Mouse (Mus musculus): Measurements from ENCODE around the gene Gdpd1. TPM values are rescaled to one million over a fixed set of nuclear protein-coding genes. Genes with fewer than 3 reads are reported as not detected.

Gene Gdpd1
- polyA plus RNA-seq (2015; fragmentation: Nextera tagmentation; extraction: Ambion mirVana), result 25.8 and 26.8 TPM in 2 replicates

DNA sequence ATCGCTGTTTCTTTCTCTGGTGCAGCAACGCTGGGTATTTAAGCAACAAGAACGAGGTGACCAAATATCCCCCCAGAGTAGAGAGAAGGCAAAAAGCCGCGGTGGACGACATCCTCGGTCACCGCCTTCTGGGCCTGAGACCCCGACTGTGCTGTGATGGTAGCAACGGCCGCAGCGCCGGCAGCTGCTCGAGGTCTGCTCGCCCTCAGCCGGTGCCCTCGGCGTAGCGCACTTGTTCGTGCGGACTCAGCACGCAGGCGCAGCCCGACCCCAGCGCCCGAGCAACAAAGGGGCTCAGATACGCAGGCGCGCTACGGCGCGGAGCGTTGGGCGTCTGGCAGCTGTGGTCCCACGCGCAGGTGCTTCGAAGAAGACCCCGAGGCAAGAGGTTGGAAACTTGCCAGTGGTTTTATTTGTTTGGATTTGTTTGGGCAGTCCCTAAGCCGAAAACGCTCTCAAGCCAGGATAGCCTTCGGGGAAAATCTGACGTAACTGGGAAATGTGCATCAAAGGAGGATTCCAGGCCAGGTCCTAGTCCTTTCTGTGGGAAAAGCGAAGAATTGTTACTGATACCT, at the start of gene Gdpd1:
Gene Gdpd1 (minus strand): TSS at position 197 of the 575 bp plus-strand sequence.
- WGBS, result 1% methylated on average over 43 of the region's 43 CpGs
- H3K36me3 ChIP-seq, result peaks cover 17% of the 10 kb centered on the region
- peak within 1 kb of the TSS; percentile 75 for H3K4me3 ChIP-seq
- peaks cover 11% of the 10 kb centered on the region for H3K4me1 ChIP-seq (replicated peaks)
- no peaks in the 10 kb centered on the region for H3K9me3 ChIP-seq (replicated peaks)
- no peaks in the 10 kb centered on the region for H3K27me3 ChIP-seq
- H3K9ac ChIP-seq, result peak within 1 kb of the TSS; percentile 79
- peak within 1 kb of the TSS; percentile 97 for H3K4me2 ChIP-seq
- peak; percentile 98 for ATAC-seq (replicated peaks; ENCODE audit: insufficient number of reproducible peaks, insufficient read depth, low FRiP score, low read depth)
- H3K27ac ChIP-seq, result peak within 1 kb of the TSS; percentile 85

DNA sequence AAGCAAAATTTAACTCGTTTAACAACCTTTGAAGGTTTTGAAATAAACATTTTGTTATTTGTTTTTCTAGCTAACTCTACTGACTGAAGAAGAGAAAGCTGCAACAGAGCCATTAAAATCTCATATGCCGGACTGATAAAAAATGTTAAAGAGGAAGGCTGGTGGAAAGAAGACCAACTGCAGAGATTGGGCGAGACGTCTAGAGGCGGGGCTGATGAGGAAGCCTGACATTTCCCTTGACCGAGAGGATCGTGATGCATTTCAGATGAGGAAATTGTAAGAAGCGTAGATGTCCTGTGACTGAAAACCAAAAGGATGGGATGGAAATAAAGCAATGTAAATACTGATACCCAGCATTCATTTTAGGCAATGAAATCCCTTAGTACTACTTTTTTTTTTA, 48.0 kb upstream of the Gdpd1 start:
- no peak overlapping the region for H3K4me3 ChIP-seq
- H3K36me3 ChIP-seq, result peaks cover 63% of the 10 kb centered on the region
- no peak overlapping the region for H3K4me2 ChIP-seq
- H3K27me3 ChIP-seq, result no peaks in the 10 kb centered on the region
- no peak overlapping the region for H3K27ac ChIP-seq
- H3K9me3 ChIP-seq (replicated peaks), result no peaks in the 10 kb centered on the region
- 75% methylated on average over 8 of the region's 8 CpGs for WGBS
- no peak overlapping the region for H3K9ac ChIP-seq
- ATAC-seq (replicated peaks; ENCODE audit: insufficient number of reproducible peaks, insufficient read depth, low FRiP score, low read depth), result no peak
- H3K4me1 ChIP-seq (replicated peaks), result peaks cover 3% of the 10 kb centered on the region; the same call in 1 of the 2 replicates

DNA sequence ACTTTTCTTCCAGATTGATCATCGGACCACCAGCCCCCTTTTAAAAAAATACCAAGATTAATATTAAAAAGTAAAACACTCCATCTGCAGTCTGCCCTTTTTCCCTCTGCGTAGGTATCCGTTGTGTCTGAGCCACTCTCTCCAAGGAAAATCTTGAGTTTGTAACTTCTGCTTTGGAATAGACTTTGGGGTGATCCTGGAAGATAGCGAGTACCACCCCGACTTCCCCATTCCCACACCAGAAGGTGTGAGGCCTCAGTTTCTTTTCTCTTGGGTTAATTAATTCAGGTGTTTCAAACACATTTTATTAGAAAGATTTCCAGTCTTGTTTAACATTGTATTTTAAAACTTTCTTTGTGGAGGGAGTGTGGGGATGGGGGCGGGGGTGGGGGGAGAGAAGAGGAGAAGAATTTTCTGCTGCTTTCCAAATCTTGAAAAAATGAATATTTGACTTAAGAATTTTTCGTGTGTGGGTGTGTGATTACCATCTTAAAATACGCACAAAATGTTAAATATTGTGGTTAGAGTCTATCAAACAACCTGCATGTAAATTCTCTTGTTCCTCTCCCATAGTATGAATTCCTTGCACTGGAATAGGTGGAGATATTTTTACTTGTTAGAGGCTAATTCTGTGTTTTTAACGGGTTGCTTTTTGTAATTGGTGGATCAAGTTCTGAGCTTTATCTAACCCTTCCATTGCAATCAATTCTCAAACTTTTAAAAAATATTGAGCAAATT, 36.5 kb upstream of the Gdpd1 start:
- no peak for ATAC-seq (replicated peaks; ENCODE audit: insufficient number of reproducible peaks, insufficient read depth, low FRiP score, low read depth)
- 7% methylated on average over 9 of the region's 9 CpGs for WGBS
- Histone ChIP-seq H3K9ac (peak overlapping the region; percentile 87), H3K9me3 (replicated peaks) (no peaks in the 10 kb centered on the region), H3K4me3 (peak overlapping the region; percentile 90), H3K4me2 (peak overlapping the region; percentile 72), H3K36me3 (peaks cover 19% of the 10 kb centered on the region), H3K27ac (peak overlapping the region; percentile 97), H3K4me1 (replicated peaks) (peaks cover 24% of the 10 kb centered on the region), H3K27me3 (no peaks in the 10 kb centered on the region)

DNA sequence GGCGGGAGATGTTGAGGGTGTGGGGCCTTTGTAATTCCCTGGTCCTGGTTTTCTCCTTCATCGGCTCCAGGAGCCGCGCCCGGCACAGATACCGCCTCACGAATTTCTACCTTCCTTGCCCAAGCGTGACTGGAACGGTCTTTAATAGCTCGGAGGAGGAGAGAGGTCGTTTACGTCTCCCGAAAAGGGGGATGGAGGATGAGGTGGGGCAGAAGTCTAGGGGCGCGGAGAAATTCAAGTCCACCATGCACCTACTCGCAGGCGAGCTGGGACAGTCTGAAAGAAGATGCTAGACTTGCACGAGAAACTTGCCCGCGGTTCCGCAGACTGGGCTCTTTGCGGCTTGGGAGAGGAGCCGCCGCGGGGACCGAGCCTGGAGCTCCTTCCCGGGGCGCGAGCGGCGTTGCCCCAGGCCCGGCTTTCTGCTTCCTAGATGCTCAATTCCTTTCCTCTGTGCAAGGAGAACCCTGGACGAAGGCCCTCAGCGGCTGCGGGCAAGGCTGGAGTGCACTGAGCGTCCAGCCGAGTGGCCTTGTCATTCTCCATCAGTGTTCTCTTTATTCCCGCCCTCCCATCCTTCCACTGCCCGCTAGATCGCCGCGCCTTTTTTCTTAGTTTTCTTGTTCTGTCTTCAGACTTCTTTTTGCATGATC, 35.8 kb upstream of the Gdpd1 start:
- Histone ChIP-seq H3K9ac (peak overlapping the region; percentile 87), H3K4me3 (peak overlapping the region; percentile 90), H3K4me1 (replicated peaks) (peaks cover 24% of the 10 kb centered on the region), H3K27ac (peak overlapping the region; percentile 97), H3K27me3 (no peaks in the 10 kb centered on the region), H3K9me3 (replicated peaks) (no peaks in the 10 kb centered on the region), H3K4me2 (peak overlapping the region; percentile 72), H3K36me3 (peaks cover 19% of the 10 kb centered on the region)
- no peak for ATAC-seq (replicated peaks; ENCODE audit: insufficient number of reproducible peaks, insufficient read depth, low FRiP score, low read depth)
- under 1% methylated on average over 42 of the region's 42 CpGs for WGBS

DNA sequence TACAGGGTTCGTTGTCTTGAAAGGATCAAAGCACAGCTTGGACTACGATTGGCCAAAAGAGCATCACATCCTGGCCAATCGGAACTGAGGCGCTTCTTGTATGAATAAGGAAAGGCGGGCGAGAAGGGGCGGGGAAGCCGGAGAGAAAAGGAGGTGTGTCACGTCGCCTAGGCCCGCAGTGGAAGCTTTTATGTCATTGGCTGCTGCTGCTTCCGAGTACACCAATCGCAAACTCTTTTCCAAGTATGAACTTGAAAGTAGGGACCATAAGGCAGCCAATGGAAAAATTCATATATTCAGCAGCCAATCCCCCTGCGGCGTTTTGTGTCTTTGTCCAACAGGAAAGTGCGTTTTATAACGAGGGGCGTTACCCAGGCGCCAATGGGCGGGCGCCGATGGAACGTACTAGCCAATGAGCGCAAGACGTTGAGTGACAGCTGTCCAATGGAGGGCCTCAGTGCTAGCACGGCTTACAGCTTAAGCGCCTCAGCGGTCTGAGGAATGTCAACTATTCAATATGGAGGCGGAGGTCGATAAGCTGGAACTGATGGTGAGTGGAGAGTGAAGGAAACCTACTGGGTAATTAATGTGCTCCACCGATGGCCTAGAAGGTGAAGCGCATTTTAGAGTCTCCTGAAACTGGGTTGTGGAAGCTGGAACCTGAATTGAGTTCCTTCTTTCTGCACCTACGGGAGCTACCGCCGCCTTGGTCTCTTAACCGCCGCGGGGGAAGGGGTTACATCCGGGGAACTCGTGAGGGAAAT, 35.1 kb upstream of the Gdpd1 start, which contains the start of gene Ska2:
Gene Ska2 (plus strand): TSS at position 480 of the 764 bp plus-strand sequence.
- WGBS, result under 1% methylated on average over 40 of the region's 40 CpGs
- H3K4me3 ChIP-seq, result peak within 1 kb of the TSS; percentile 90
- H3K4me2 ChIP-seq, result peak within 1 kb of the TSS; percentile 72
- peaks cover 25% of the 10 kb centered on the region for H3K36me3 ChIP-seq
- H3K27me3 ChIP-seq, result no peaks in the 10 kb centered on the region
- peak within 1 kb of the TSS; percentile 97 for H3K27ac ChIP-seq
- peak within 1 kb of the TSS; percentile 87 for H3K9ac ChIP-seq
- H3K4me1 ChIP-seq (replicated peaks), result peaks cover 24% of the 10 kb centered on the region
- no peaks in the 10 kb centered on the region for H3K9me3 ChIP-seq (replicated peaks)
- peak; percentile 99 for ATAC-seq (replicated peaks; ENCODE audit: insufficient number of reproducible peaks, insufficient read depth, low FRiP score, low read depth)

DNA sequence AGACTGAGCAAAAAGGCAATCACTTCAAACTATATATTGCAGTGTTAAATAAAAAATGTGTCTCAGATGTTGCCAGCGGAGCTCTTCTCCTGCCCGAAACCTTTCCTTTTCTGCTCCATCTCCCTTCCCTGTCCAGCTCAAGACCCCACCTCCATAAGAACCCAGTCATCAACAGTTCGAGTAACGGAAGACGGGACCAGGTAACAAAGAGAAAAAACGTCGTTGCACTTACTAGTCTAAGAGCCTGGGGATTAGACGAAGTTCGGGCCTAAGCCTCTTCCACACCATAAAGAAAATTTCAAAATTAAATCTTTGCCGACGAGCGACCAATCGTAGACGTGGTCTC, 34.5 kb upstream of the Gdpd1 start, which contains the start of gene Prr11:
Gene Prr11 (minus strand): TSS at position 300 of the 346 bp plus-strand sequence.
- no peaks in the 10 kb centered on the region for H3K27me3 ChIP-seq
- no peak for ATAC-seq (replicated peaks; ENCODE audit: insufficient number of reproducible peaks, insufficient read depth, low FRiP score, low read depth)
- WGBS, result under 1% methylated on average over 14 of the region's 14 CpGs
- H3K9ac ChIP-seq, result peak within 1 kb of the TSS; percentile 87
- peaks cover 30% of the 10 kb centered on the region for H3K36me3 ChIP-seq
- peaks cover 24% of the 10 kb centered on the region for H3K4me1 ChIP-seq (replicated peaks)
- H3K27ac ChIP-seq, result peak within 1 kb of the TSS; percentile 97
- peak within 1 kb of the TSS; percentile 90 for H3K4me3 ChIP-seq
- no peaks in the 10 kb centered on the region for H3K9me3 ChIP-seq (replicated peaks)
- H3K4me2 ChIP-seq, result peak within 1 kb of the TSS; percentile 72

DNA sequence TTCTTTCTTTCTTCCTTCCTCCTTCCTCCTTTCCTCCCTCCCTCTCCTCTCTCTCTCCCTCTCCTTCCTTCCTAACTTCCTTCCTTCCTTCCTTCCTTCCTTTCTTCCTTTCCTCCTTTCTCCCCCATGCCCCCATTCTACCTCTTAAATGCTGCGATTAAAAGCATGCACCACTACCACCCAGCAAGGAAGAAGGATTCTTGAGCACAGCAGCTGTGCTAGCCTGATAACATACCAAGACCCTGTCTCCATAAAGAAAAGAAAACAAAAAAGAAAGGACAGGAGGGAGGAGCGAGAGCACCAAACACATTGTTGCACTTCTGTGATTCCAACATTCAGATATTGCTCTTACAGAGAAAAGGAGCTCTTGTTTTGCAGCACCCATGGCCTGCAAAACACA, 13.3 kb upstream of the Gdpd1 start:
- no peak for ATAC-seq (replicated peaks; ENCODE audit: insufficient number of reproducible peaks, insufficient read depth, low FRiP score, low read depth)
- Histone ChIP-seq H3K9me3 (replicated peaks) (no peaks in the 10 kb centered on the region), H3K4me1 (replicated peaks) (peaks cover 24% of the 10 kb centered on the region), H3K27ac (peak overlapping the region; percentile 70), H3K36me3 (peaks cover 33% of the 10 kb centered on the region), H3K9ac (peak overlapping the region; percentile 91; the same call in 1 of the 2 replicates), H3K27me3 (no peaks in the 10 kb centered on the region), H3K4me3 (peak overlapping the region; percentile 86), H3K4me2 (peak overlapping the region; percentile 91)
- WGBS, result 48% methylated on average over 2 of the region's 2 CpGs

DNA sequence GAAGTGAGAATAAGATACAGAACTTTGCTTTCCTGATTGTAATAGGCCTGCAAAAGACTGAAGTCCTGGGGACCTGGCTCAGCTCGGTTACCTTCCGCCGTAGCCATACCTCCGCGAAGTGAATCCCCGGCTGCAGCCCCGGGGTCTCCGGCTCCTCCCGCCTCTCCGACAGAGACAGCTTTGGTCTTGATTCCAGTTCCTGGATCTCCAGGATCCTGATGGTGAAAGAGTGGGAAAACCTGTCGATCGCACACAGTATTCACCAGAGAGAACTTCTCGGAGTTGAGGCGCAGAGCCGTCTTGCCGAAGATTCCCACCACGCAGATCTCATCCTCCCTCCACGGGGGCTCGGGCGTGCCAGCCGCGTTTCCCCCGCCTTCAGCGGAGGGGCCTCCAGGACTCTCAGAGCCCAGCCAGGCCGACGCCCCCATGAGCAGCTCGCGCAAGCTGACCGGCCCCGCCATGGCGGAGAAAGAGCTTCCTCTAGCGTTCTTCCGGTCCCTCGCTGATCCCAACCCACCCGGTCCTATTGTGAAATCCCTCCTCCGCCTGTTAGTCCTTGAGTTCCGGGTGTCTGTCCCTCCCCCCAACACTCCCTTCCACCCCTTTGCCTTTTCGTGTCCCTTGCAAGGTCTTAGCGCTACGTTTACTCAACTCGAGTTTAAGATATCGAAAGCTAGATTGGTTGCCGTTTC, 12.6 kb upstream of the Gdpd1 start, which contains the start of gene Smg8:
Gene Smg8 (minus strand): TSS at position 485 of the 695 bp plus-strand sequence.
- peak within 1 kb of the TSS; percentile 91 for H3K4me2 ChIP-seq
- ATAC-seq (replicated peaks; ENCODE audit: insufficient number of reproducible peaks, insufficient read depth, low FRiP score, low read depth), result peak; percentile 82
- H3K27me3 ChIP-seq, result no peaks in the 10 kb centered on the region
- under 1% methylated on average over 43 of the region's 43 CpGs for WGBS
- peak within 1 kb of the TSS; percentile 86 for H3K4me3 ChIP-seq
- peaks cover 35% of the 10 kb centered on the region for H3K36me3 ChIP-seq
- H3K9me3 ChIP-seq (replicated peaks), result no peaks in the 10 kb centered on the region
- H3K4me1 ChIP-seq (replicated peaks), result peaks cover 24% of the 10 kb centered on the region
- H3K9ac ChIP-seq, result peak within 1 kb of the TSS; percentile 91
- peak within 1 kb of the TSS; percentile 70 for H3K27ac ChIP-seq

DNA sequence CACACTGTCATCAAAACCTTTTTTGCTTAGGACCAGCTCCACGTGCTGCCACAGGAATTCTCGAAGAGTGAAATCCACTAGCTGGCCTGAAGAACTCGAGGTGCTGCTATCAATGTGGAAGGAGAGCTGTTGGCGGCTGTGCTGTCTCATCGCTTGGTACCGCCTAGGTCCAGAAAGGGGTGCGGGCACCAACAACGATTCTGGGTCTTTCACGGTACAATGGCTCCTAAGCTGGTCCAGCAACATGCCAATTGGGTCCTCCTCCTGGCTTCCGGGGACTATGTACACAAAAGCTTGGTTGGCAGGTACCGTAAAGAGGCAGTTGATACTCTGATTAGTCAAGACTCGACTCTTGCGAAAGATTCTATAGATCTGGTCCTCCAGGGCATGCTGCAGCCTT, 11.6 kb upstream of the Gdpd1 start:
- Histone ChIP-seq H3K27ac (no peak overlapping the region), H3K4me3 (peak overlapping the region; percentile 86), H3K4me1 (replicated peaks) (peaks cover 24% of the 10 kb centered on the region), H3K9me3 (replicated peaks) (no peaks in the 10 kb centered on the region), H3K36me3 (peaks cover 36% of the 10 kb centered on the region), H3K9ac (peak overlapping the region; percentile 91), H3K27me3 (no peaks in the 10 kb centered on the region), H3K4me2 (peak overlapping the region; percentile 91)
- no peak for ATAC-seq (replicated peaks; ENCODE audit: insufficient number of reproducible peaks, insufficient read depth, low FRiP score, low read depth)
- 86% methylated on average over 13 of the region's 13 CpGs for WGBS

DNA sequence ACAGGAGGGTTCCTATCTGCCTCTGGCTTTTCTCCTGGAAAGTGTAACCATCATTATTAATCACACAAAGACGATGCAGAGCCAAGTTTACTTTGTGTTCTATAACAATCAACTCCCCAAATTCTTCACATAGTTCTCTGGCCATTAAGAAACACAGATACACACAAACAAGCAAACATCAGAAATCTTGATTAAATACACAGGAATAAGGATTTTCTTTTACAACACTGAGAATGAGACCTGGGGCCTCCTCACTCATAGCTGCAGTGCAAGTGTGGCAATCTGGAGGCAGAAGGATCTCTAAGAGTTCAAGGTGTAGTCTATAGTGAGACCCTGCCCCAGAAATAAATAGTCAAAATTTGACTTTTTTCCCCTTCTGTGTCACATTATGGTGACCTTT, 9.8 kb upstream of the Gdpd1 start:
- H3K4me3 ChIP-seq, result no peak overlapping the region
- H3K36me3 ChIP-seq, result peaks cover 40% of the 10 kb centered on the region
- WGBS, result 80% methylated on average over 1 of the region's 1 CpGs
- peaks cover 24% of the 10 kb centered on the region for H3K4me1 ChIP-seq (replicated peaks)
- no peaks in the 10 kb centered on the region for H3K27me3 ChIP-seq
- no peaks in the 10 kb centered on the region for H3K9me3 ChIP-seq (replicated peaks)
- ATAC-seq (replicated peaks; ENCODE audit: insufficient number of reproducible peaks, insufficient read depth, low FRiP score, low read depth), result no peak
- no peak overlapping the region for H3K9ac ChIP-seq
- no peak overlapping the region for H3K27ac ChIP-seq
- no peak overlapping the region for H3K4me2 ChIP-seq

Data from heart, embryonic 15.5 days (tissue).